Mouse (Mus musculus) kidney, postnatal 25 days (tissue): ENCODE results near the gene Ndufa6.

Experiments used
- DNase-seq, 2 experiments: peaks; one replicate each; pipeline ENCODE4 v3.0.0; 2021; ENCODE audit warnings: mixed read lengths in 2 of 2

Ndufa6 gene

DNA sequence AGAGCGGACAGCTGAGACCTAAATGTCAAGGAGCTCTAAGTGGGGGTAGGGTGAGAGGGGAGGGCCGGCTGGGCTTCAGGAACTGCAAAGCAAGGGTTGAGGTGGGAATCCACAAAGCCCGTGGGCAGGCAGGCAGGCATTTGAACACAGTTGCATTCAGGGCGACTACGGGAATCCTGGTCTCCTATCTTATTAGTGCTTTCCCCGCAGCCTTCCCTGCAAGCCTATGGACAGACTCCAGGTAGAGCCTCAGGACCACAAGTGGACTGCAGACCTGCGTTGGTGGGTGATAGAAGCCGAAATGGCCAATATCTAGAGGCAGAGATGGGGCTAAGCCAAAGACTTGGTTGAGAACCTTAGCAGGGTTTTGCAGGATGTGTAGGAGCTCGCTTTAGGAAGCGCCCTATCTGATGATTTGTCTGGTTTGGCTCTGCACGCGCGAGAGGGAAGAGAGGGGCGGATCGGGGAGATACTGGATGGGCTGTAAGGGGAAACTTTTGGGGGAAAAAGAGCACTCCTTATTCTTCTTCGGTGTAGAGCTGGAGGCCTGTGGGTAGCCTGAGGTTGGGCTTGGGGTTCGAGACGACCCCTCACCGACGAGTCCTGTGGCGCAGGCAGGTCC is 13.6 kb downstream of the Ndufa6 start:
- no peak for DNase-seq

DNA sequence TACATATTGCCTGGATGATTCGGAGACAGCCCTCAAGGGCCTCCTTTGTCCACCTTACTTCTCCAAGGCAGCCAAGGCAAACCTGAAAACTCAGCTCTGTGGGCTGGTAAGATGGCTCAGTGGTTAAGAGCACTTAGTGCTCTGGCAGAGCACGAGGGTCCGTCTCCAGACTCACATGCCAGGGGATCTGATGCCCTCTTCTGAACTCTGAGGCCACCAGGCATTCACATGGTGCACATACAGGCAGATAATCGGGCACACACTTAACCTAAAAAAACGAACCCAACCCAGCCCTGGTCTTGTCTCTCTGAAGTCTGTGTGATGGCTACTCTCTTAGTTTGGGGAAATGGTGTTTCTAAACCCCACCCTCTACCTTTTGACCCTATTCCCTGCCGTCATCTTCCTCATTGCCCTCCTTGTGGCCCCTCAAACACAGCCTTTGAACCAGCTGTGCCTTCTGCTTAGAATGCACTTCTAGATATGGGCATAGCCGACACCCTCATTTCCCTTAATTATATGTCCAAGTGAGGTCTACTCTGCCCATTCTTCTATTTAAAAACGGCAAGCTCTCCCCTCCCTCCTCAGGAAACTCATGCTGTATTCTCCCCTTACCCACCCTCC is 14.4 kb downstream of the Ndufa6 start:
- no peak for DNase-seq

GRCm38 (mm10) chr15:82339150-82339549 is 15.0 kb downstream of the Ndufa6 start:
- no peak for DNase-seq

GRCm38 (mm10) chr15:82338593-82339112 is 15.5 kb downstream of the Ndufa6 start, which contains the start of the genes Naga, Pheta2 and Smdt1:
Gene Naga (minus strand): TSS chr15:82338925.
Gene Pheta2 (plus strand): TSS chr15:82338942.
Gene Smdt1 (plus strand): TSS chr15:82338959.
- peak; percentile 97 to 99 for DNase-seq

- DNase-seq, result no peak
These were observed 16.2 kb downstream of the Ndufa6 start for GRCm38 (mm10) chr15:82337875-82338274.

DNA sequence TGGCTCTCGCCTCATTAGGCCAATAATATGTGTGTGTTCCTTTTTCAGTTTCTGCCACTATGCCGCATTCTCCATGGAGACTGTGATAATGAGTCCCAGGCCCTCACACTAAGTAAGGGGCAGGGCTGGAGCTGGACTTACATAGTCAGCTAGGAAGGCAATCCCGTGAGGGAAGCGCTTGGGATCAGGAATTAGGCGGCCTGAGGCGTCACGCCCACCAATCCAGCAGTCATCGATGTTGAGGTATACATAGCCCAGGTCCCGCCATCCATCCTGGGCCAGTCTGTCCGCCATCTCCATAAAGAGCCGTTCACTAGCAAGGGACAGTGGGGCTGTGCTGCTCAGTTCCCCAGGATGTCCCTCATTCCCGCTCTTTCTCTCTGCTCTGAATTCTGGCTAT is 17.5 kb downstream of the Ndufa6 start:
- no peak for DNase-seq

DNA sequence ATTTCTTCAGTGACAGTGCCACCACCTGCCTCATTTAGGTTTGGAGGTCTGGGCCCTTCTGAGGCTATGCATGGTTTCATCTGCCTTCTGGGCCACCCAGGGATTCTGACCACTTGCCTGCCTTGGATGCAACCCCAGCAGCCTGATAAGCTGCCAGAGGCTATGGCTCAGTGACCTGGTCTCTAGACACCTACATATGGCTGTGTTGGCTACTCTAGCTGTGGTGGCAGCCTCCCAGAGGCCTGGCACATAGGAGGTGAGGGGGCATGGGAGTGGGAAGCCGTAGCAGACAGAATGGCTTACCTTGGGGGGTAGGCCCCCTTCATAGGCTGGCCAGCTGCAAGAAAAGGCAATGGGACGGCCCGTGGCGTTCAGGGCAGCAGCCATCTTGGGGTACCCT is 18.9 kb downstream of the Ndufa6 start:
- no peak for DNase-seq

DNA sequence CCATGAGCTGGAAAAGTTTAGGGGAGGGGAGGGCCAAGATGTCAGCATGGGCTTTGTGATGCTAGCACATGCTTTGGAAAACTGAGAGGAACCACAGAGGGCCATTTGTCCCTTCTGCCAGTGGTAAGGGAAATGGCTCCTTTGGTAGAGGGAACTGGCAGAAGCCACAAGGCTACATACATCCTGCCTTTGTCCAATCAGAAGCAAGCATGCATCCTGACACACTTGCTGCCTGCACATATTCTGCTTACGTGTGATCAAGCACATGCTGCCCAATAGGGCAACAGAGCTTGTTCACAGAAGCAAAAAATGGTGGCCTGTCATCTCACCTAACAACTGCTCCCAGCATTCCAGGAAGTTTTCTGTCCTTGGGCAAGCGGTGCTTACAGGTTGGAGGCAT is 28.7 kb downstream of the Ndufa6 start:
- no peak for DNase-seq

DNA sequence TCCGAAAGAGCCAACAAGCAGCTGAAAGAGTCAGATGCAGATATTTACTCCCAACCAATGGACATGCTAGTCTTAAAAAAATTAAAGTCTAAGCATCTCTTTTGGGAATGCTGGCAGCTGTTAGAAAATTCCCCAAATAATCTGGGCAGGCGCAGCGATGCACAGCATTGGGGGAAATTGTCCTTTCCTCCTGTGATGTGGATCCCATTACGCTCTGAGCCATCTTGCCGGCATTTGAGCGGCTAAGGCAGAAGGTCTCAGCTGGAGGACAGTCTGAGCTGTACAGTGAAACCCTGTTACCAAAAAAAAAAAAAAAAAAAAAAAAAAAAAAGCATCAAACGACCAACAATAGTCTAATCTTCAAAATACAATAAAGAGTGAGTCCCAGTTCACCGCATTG is 31.9 kb downstream of the Ndufa6 start:
- no peak for DNase-seq

DNA sequence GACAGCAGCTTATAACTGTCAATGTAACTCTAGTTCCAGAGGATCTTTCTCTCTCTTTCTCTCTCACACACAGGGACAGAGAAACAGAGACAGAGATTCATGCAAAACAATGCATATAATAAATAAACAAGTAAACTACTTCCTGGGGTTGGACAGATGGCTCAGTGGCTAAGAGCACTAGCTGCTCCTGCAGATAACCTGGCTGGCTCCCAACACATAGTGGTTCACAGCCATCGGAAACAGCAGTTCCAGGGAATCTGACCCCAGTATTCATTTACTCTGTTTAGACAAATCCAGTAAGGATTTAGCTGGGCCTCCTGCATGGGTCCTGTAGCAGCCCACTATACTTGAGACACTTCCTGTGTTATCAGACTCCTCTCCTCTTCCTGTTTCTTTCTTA is 34.5 kb downstream of the Ndufa6 start:
- no peak for DNase-seq

DNA sequence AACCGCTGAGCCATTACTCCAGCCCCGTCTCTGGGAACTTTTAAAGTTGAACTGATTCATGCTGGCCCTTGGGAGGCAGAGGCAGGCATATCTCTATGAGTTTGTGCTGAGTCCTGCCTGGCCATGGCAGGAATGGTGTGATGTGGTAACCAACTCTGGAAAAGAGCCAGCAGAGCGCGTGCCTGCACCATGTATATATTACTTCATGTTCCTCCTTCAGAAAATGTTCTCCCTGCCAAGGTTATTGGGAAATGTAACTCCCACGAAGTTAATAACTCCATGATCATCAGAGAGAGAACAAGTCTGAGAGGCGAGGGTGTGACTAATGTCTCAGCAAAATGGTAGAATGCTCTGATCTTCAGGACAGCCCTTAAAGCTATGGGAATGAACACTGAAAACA is 36.3 kb downstream of the Ndufa6 start:
- no peak for DNase-seq

DNA sequence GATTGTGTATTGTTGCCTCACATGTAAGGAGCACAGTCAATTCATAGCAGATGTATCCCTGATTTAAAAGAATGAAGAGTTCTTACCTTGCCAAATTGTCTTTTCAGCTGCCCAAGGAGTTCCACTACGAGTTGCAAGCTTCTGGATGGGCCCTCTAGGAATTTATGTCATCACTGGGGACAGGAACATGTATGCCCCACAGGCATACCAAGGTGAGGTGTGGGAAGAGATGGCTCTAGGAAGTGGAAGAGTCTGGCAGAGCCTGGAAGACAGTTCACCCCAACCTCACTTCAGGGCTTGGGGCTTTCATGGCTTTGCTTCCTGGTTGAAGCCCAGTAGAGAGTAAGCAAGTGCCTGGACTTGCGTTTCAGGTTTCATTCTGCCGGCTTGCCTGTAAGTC is 45.7 kb downstream of the Ndufa6 start:
- no peak for DNase-seq

- DNase-seq, result no peak
These were observed 47.0 kb downstream of the Ndufa6 start for GRCm38 (mm10) chr15:82307107-82307506.
